Mouse (Mus musculus) neural tube, embryonic 14.5 days (tissue): ENCODE measurements around the gene Kif13a. TPM values are rescaled to one million over a fixed set of nuclear protein-coding genes. Genes with fewer than 3 reads are reported as not detected.

ENCODE experiments used
- polyA plus RNA-seq: library from polyadenylated mRNA; unstranded; fragments of >200 nt; fragmentation: Nextera tagmentation; extraction: Ambion mirVana; gene quantifications from 2 replicates; pipeline ENCODE4 v1.2.1, GENCODE M21; 2014

Kif13a gene
- polyA plus RNA-seq, 1 experiment from 2014 or later = 10.4 TPM

Other genes with a start within 250 kb of the Kif13a start
- 27.7 and 29.4 TPM in 2 replicates for gene Nup153, start 201.9 kb downstream of the Kif13a start, polyA plus RNA-seq
- gene Nhlrc1, start 85.0 kb upstream of the Kif13a start, polyA plus RNA-seq = 14.6 and 15.1 TPM in 2 replicates
- gene Kdm1b, start 113.6 kb upstream of the Kif13a start, polyA plus RNA-seq = 18.3 and 21.5 TPM in 2 replicates
- 21.0 and 21.5 TPM in 2 replicates for gene Tpmt, start 114.9 kb upstream of the Kif13a start, polyA plus RNA-seq
- gene Dek, start 176.3 kb upstream of the Kif13a start, polyA plus RNA-seq = 93.0 and 100.0 TPM in 2 replicates
- 1.3 and 1.6 TPM in 2 replicates for gene Rnf144b, start 192.8 kb upstream of the Kif13a start, polyA plus RNA-seq